Mouse (Mus musculus): ENCODE data around the gene Cyp4a12b. TPM values are rescaled to one million over a fixed set of nuclear protein-coding genes. Genes with fewer than 3 reads are reported as not detected.
"Not testable (repeated sequence)": the region's sequence is repeated elsewhere in the genome, so short reads cannot be mapped to it uniquely, and the experiment has no call there.

The Cyp4a12b gene
- 1.1 and 1.6 TPM in 2 replicates for polyA plus RNA-seq (2011; ENCODE audit: insufficient read length, low read depth, missing spikeins)

- not testable (repeated sequence) for H3K4me1 ChIP-seq (ENCODE audit: control insufficient read depth, insufficient read depth, low read length); H3K27ac ChIP-seq (ENCODE audit: insufficient read depth, low read length); H3K4me3 ChIP-seq (ENCODE audit: insufficient read depth, low read length)
Observed at GRCm38 (mm10) chr4:115411324-115411723, at the start of gene Cyp4a12b. Cyp4a12b (plus strand) TSS chr4:115411624.

- H3K4me3 ChIP-seq (ENCODE audit: insufficient read depth, low read length); H3K4me1 ChIP-seq (ENCODE audit: control insufficient read depth, insufficient read depth, low read length); H3K27ac ChIP-seq (ENCODE audit: insufficient read depth, low read length): not testable (repeated sequence)
Observed at GRCm38 (mm10) chr4:115365624-115366023, 45.8 kb upstream of the Cyp4a12b start.

GRCm38 (mm10) chr4:115368067-115368466 lies 43.4 kb upstream of the Cyp4a12b start:
- H3K4me1 ChIP-seq (ENCODE audit: control insufficient read depth, insufficient read depth, low read length); H3K4me3 ChIP-seq (ENCODE audit: insufficient read depth, low read length): not testable (repeated sequence)

GRCm38 (mm10) chr4:115396256-115396655 lies 15.2 kb upstream of the Cyp4a12b start:
- H3K27ac ChIP-seq (ENCODE audit: insufficient read depth, low read length); H3K4me1 ChIP-seq (ENCODE audit: control insufficient read depth, insufficient read depth, low read length); H3K4me3 ChIP-seq (ENCODE audit: insufficient read depth, low read length): not testable (repeated sequence)

More at GRCm38 (mm10) chr4:115368067-115368466, 43.4 kb upstream of the Cyp4a12b start:
- not testable (repeated sequence) for H3K27ac ChIP-seq (ENCODE audit: insufficient read depth, low read length)

- H3K27ac ChIP-seq (ENCODE audit: insufficient read depth, low read length); H3K4me3 ChIP-seq (ENCODE audit: insufficient read depth, low read length); H3K4me1 ChIP-seq (ENCODE audit: control insufficient read depth, insufficient read depth, low read length): not testable (repeated sequence)
Observed at GRCm38 (mm10) chr4:115396950-115397349, 14.5 kb upstream of the Cyp4a12b start.

GRCm38 (mm10) chr4:115450577-115451137 lies 39.2 kb downstream of the Cyp4a12b start:
- no peaks in the 10 kb centered on the region for H3K4me1 ChIP-seq (ENCODE audit: control insufficient read depth, insufficient read depth, low read length)
- no peak overlapping the region for H3K27ac ChIP-seq (ENCODE audit: insufficient read depth, low read length)
- TF ChIP-seq POLR2A (IDR thresholded peaks at IDR 0.05; ENCODE audit: low read depth, low read length): no peak
- TF ChIP-seq CTCF (IDR thresholded peaks at IDR 0.05; ENCODE audit: borderline replicate concordance, insufficient read depth, low read length): no peak
- H3K4me3 ChIP-seq (ENCODE audit: insufficient read depth, low read length): no peak overlapping the region

- Histone ChIP-seq H3K4me1 (ENCODE audit: control insufficient read depth, insufficient read depth, low read length) (no peaks in the 10 kb centered on the region), H3K27ac (ENCODE audit: insufficient read depth, low read length) (no peak within 1 kb of the TSS), H3K4me3 (ENCODE audit: insufficient read depth, low read length) (no peak within 1 kb of the TSS)
- no peak for TF ChIP-seq POLR2A (IDR thresholded peaks at IDR 0.05; ENCODE audit: low read depth, low read length)
- TF ChIP-seq CTCF (IDR thresholded peaks at IDR 0.05; ENCODE audit: borderline replicate concordance, insufficient read depth, low read length): no peak
Observed at GRCm38 (mm10) chr4:115452304-115452703, 40.9 kb downstream of the Cyp4a12b start, which contains the start of gene Cyp4a30b. Cyp4a30b (plus strand) TSS chr4:115452604.

- H3K4me3 ChIP-seq (ENCODE audit: insufficient read depth, low read length); H3K4me1 ChIP-seq (ENCODE audit: control insufficient read depth, insufficient read depth, low read length); H3K27ac ChIP-seq (ENCODE audit: insufficient read depth, low read length): not testable (repeated sequence)
Observed at GRCm38 (mm10) chr4:115473585-115473984, 62.2 kb downstream of the Cyp4a12b start.

GRCm38 (mm10) chr4:115476051-115476450 lies 64.6 kb downstream of the Cyp4a12b start:
- not testable (repeated sequence) for H3K4me1 ChIP-seq (ENCODE audit: control insufficient read depth, insufficient read depth, low read length)

GRCm38 (mm10) chr4:115481006-115481652 lies 69.7 kb downstream of the Cyp4a12b start:
- no peaks in the 10 kb centered on the region for H3K4me1 ChIP-seq (ENCODE audit: control insufficient read depth, insufficient read depth, low read length)
- no peak overlapping the region for H3K27ac ChIP-seq (ENCODE audit: insufficient read depth, low read length)
- H3K4me3 ChIP-seq (ENCODE audit: insufficient read depth, low read length): no peak overlapping the region
- TF ChIP-seq CTCF (IDR thresholded peaks at IDR 0.05; ENCODE audit: borderline replicate concordance, insufficient read depth, low read length): no peak
- no peak for TF ChIP-seq POLR2A (IDR thresholded peaks at IDR 0.05; ENCODE audit: low read depth, low read length)

More at GRCm38 (mm10) chr4:115476051-115476450, 64.6 kb downstream of the Cyp4a12b start:
- H3K27ac ChIP-seq (ENCODE audit: insufficient read depth, low read length); H3K4me3 ChIP-seq (ENCODE audit: insufficient read depth, low read length): not testable (repeated sequence)

Other genes with a start within 250 kb of the Cyp4a12b start
- not detected in 2 replicates for gene Cyp4a29, start 169.5 kb upstream of the Cyp4a12b start, polyA plus RNA-seq (2011; ENCODE audit: insufficient read length, low read depth, missing spikeins)
- gene Cyp4a12a, start 112.6 kb upstream of the Cyp4a12b start, polyA plus RNA-seq (2011; ENCODE audit: insufficient read length, low read depth, missing spikeins): not detected in 2 replicates
- gene Cyp4a30b, start 41.0 kb downstream of the Cyp4a12b start, polyA plus RNA-seq (2011; ENCODE audit: insufficient read length, low read depth, missing spikeins): not detected in 2 replicates
- not detected in 2 replicates for gene Cyp4a14, start 84.5 kb downstream of the Cyp4a12b start, polyA plus RNA-seq (2011; ENCODE audit: insufficient read length, low read depth, missing spikeins)
- gene Cyp4a10, start 106.6 kb downstream of the Cyp4a12b start, polyA plus RNA-seq (2011; ENCODE audit: insufficient read length, low read depth, missing spikeins): not detected in 2 replicates
- gene Cyp4a31, start 152.0 kb downstream of the Cyp4a12b start, polyA plus RNA-seq (2011; ENCODE audit: insufficient read length, low read depth, missing spikeins): not detected in 2 replicates
- not detected in 2 replicates for gene Cyp4a32, start 189.3 kb downstream of the Cyp4a12b start, polyA plus RNA-seq (2011; ENCODE audit: insufficient read length, low read depth, missing spikeins)
- 0.32 TPM in 1 of 2 replicates, not detected in the other for gene Cyp4b1, start 236.1 kb downstream of the Cyp4a12b start, polyA plus RNA-seq (2011; ENCODE audit: insufficient read length, low read depth, missing spikeins)

Data from embryonic fibroblast, embryonic 13.5 days (primary cell).